Mouse (Mus musculus) kidney, adult 2 months (tissue): ENCODE measurements around the gene Klf11.

ENCODE experiments used
- CTCF ChIP-seq: fragments of 200-500 bp; conservative IDR thresholded peaks from 2 replicates; pipeline ENCODE4 v1.5.1; 2011; ENCODE audit warnings: low read depth, mild to moderate bottlenecking, control low read depth, low read length, moderate library complexity, mixed read lengths; ENCODE audit not compliant: insufficient read depth, insufficient read length
- POLR2A ChIP-seq: fragments of 200-500 bp; IDR thresholded peaks from one replicate; pipeline ENCODE4 v1.6.1; 2011; ENCODE audit warnings: low read depth, low read length, control low read depth

DNA sequence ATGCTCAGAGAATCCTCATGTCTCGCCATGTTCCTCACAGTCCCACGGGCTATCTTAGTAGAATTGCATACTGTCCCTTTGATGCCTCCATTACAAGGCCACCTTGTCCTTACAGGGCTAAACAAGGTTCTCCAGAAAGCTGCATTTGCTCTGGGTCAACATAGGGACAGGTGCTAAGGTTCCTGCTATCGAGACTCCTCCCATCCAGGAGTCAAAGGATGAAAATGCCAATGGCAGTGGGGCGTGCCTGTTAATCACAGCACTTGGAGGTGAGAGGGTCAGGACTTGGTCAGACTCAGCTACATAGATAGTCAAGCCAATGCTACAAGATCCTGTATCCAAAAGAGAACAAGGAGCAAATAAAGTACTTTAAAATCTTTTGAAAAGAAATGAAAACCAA lies 31.6 kb upstream of the Klf11 start:
- no peak for TF ChIP-seq CTCF
- no peak for TF ChIP-seq POLR2A
